Mouse (Mus musculus): ENCODE data around the gene H2-DMb2. TPM values are rescaled to one million over a fixed set of nuclear protein-coding genes. Genes with fewer than 3 reads are reported as not detected.
A peak's percentile ranks its signal among the peaks of the same experiment; 100 is the strongest.

Gene H2-DMb2
- total and polyA plus RNA-seq, 3 experiments, result 2.1 to 7.6 (median 2.3) TPM

DNA sequence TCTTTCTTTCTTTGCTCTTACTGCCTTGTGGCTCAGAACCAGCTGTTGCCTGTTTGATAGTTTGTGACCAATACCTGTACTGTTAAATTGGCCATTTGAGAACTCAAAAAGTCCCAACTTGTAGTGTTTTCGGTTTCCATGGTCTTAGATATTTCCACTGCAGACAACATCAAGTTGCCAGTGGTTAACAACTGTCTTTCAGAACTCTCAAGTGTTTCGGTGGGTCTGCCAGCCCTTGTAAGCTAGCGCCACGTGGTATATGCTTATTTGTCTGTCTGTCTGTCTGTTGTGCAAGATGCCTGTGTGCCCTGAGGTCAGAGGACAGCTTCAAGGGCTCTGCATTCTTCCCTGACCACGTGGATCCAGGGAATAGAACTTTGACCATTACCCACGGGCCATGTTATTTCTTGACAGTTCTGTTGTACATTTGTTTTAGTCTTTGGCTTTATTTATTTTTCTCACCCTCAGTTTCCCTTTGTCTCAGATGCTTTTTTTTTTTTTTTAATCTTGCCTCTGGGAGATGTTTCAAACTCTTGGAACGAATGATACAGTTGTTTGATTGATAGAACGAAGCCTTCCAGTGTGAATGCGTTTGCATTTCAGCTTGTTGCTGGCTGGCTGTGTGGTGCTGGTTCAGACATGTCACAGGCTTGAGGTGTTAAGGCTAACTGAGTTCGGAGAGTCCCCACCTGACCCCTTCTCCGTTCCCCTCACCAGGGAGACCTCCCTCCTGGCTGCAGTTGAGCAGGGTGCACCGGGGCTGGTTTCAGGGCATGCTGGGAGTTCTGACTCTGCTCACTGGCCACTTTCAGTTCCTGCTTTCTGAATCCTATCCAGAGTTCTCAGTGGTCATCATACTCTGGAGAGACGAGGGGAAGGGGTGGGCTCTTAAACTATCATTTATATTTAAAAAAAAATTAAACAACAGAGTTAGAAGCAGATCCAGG, 37.1 kb downstream of the H2-DMb2 start:
- Histone ChIP-seq H3K36me3 (ENCODE audit: control insufficient read depth, insufficient read depth, low read length) (no peaks in the 10 kb centered on the region), H3K4me3 (no peak overlapping the region), H3K79me2 (replicated peaks; ENCODE audit: control insufficient read depth, insufficient read depth, low read length) (no peaks in the 10 kb centered on the region), H3K4me1 (ENCODE audit: control insufficient read depth, insufficient read depth, low read length) (no peaks in the 10 kb centered on the region), H3K9ac (ENCODE audit: low read depth, low read length) (no peak overlapping the region), H3K27ac (no peak overlapping the region), H3K27me3 (ENCODE audit: control insufficient read depth, insufficient read depth, low read length) (no peaks in the 10 kb centered on the region)
- intact Hi-C loops (cut with DNase I), result no loop called here
- DNase-seq, result no peak
- no peak for TF ChIP-seq POLR2A (IDR thresholded peaks at IDR 0.05; ENCODE audit: insufficient read depth, low read depth, low read length)
- no peak for TF ChIP-seq CTCF (IDR thresholded peaks at IDR 0.05)
- TF ChIP-seq EP300 (IDR thresholded peaks at IDR 0.05; ENCODE audit: insufficient read depth, low read depth, low read length), result no peak
- WGBS, result 63% methylated on average over 13 of the region's 13 CpGs

DNA sequence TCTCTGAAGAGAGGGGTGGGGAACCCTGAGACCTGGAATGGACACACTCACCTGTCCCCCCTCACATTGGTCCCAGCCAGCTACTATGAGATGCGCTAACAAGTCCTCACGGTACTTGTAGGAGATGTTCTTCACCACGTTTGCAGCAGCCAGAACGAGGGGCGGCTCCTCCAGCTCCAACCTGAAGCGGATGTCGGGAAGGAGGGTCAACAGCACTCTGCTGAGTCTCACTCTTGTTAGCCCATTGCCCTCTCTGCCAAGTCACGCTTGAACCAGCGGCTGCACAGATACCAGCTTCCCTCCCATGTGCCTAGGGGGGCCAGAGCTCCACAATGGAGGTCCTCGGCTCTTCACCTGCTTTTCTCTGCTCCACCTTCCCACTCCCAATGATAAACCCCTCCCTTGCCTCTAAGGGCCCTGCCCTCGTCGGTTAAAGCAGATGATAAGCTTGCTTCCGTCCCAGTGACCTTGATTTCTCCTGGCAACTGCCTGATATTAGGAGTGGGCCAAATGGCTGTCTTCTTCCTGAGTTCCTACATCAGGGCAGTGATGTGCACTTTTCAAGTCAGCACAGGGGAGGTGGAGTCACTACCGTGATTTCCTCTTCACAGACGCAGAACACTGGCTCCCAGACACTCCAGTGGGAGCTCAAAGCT, 40.6 kb downstream of the H2-DMb2 start:
- H3K4me1 ChIP-seq (ENCODE audit: control insufficient read depth, insufficient read depth, low read length), result peaks cover 1% of the 10 kb centered on the region; the same call in 1 of the 2 replicates

DNA sequence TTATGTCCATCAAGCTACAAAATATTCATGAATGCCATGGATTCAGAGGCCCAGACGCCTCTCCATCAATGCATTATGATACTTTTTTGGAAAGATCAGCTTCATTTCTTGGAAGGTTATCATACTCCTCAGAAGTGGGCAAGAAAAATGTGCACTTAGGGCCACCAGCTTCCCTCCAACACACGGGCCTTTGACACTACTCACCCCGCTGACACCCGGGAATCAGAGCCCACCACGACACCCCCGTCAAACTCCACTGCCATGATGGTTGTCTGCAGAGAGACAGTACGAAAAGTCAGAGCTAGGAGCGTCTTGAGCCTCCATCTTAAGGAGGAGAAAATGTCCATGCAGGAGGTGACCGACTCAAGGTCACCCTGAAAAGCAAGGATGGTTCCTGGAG, 42.4 kb downstream of the H2-DMb2 start:
- 89% methylated on average over 9 of the region's 9 CpGs for WGBS
- H3K36me3 ChIP-seq (ENCODE audit: control insufficient read depth, insufficient read depth, low read length), result no peaks in the 10 kb centered on the region
- H3K27ac ChIP-seq, result no peak overlapping the region
- no peak overlapping the region for H3K4me3 ChIP-seq
- no peaks in the 10 kb centered on the region for H3K27me3 ChIP-seq (ENCODE audit: control insufficient read depth, insufficient read depth, low read length)
- intact Hi-C loops (cut with DNase I), result no loop called here
- no peak for DNase-seq
- TF ChIP-seq EP300 (IDR thresholded peaks at IDR 0.05; ENCODE audit: insufficient read depth, low read depth, low read length) (no peak), CTCF (IDR thresholded peaks at IDR 0.05) (no peak), POLR2A (IDR thresholded peaks at IDR 0.05; ENCODE audit: insufficient read depth, low read depth, low read length) (no peak)
- H3K79me2 ChIP-seq (replicated peaks; ENCODE audit: control insufficient read depth, insufficient read depth, low read length), result no peaks in the 10 kb centered on the region
- H3K9ac ChIP-seq (ENCODE audit: low read depth, low read length), result no peak overlapping the region
- H3K4me1 ChIP-seq (ENCODE audit: control insufficient read depth, insufficient read depth, low read length), result peaks cover 1% of the 10 kb centered on the region; the same call in 1 of the 2 replicates

More for the DNA sequence above, 40.6 kb downstream of the H2-DMb2 start:
- Histone ChIP-seq H3K27me3 (ENCODE audit: control insufficient read depth, insufficient read depth, low read length) (no peaks in the 10 kb centered on the region), H3K27ac (no peak overlapping the region), H3K36me3 (ENCODE audit: control insufficient read depth, insufficient read depth, low read length) (no peaks in the 10 kb centered on the region), H3K4me3 (no peak overlapping the region), H3K9ac (ENCODE audit: low read depth, low read length) (no peak overlapping the region), H3K79me2 (replicated peaks; ENCODE audit: control insufficient read depth, insufficient read depth, low read length) (no peaks in the 10 kb centered on the region)
- 64% methylated on average over 15 of the region's 15 CpGs for WGBS
- no peak for DNase-seq
- TF ChIP-seq EP300 (IDR thresholded peaks at IDR 0.05; ENCODE audit: insufficient read depth, low read depth, low read length) (no peak), CTCF (IDR thresholded peaks at IDR 0.05) (no peak), POLR2A (IDR thresholded peaks at IDR 0.05; ENCODE audit: insufficient read depth, low read depth, low read length) (no peak)
- intact Hi-C loops (cut with DNase I), result no loop called here

DNA sequence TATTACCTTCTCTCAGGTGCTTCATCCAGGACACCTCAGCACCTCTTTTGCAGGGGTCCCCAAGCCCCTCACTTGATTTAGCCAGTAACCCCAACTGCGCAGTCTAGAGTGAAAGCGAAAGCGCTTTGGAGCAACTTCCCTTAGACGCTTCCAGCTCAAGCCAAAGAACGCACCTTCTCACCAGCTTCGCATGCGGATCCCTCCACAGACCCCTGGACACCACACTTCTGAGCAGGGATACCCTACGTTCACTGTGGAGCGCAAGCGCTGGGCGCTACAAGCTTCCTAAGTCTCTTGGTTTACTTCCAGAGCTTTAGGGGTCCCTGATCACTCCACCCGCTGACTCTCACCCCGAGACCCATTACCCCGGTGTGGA, 43.8 kb downstream of the H2-DMb2 start:
- intact Hi-C loops (cut with DNase I), result loop anchor here (1.0 kb wide), 2 partner anchors 10 to 17 kb away; partner anchors contain the start of gene Psmb8
- H3K4me1 ChIP-seq (ENCODE audit: control insufficient read depth, insufficient read depth, low read length), result peaks cover 1% of the 10 kb centered on the region; the same call in 1 of the 2 replicates
- H3K27me3 ChIP-seq (ENCODE audit: control insufficient read depth, insufficient read depth, low read length), result no peaks in the 10 kb centered on the region
- no peaks in the 10 kb centered on the region for H3K79me2 ChIP-seq (replicated peaks; ENCODE audit: control insufficient read depth, insufficient read depth, low read length)
- no peak for DNase-seq
- H3K4me3 ChIP-seq, result peak overlapping the region; percentile 82
- WGBS, result 3% methylated on average over 14 of the region's 14 CpGs
- H3K36me3 ChIP-seq (ENCODE audit: control insufficient read depth, insufficient read depth, low read length), result no peaks in the 10 kb centered on the region
- peak overlapping the region; percentile 54 for H3K9ac ChIP-seq (ENCODE audit: low read depth, low read length)
- peak overlapping the region; percentile 91 for H3K27ac ChIP-seq
- no peak; the same call in 1 of the 2 replicates for TF ChIP-seq POLR2A (IDR thresholded peaks at IDR 0.05; ENCODE audit: insufficient read depth, low read depth, low read length)
- TF ChIP-seq CTCF (IDR thresholded peaks at IDR 0.05), result no peak
- no peak for TF ChIP-seq EP300 (IDR thresholded peaks at IDR 0.05; ENCODE audit: insufficient read depth, low read depth, low read length)

DNA sequence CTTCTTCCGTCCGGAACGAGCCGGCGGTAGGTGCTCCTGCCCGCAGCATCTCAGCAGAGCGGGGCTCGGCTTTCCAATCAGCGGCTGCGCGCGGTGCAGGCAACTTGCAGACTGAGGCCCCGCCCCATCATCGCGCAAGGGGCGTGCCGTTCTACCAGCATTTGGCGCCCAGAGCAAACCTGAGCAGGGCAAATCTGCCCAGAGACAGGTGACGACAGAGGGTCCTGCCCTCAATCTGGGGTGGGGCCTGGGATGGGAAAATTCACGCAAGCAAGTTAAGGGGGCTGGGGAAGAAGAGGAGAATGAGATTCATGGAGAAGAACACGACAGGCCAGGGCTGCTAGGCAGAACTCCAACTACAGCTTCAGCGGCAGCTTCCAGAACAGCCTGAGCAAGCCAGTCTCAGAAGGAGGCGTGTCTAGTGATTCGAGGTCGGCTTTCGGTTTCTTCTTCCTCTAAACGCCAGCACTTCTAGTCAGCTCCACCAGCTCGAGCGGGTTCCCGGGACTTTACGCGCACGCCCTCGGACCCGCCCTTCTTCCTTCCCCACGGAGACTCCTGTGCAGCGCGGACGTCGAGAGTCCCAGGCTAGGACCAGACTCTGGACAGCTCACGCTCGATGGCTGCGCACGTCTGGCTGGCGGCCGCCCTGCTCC, 44.3 kb downstream of the H2-DMb2 start, which contains the start of the genes Tap1 and Psmb9:
Tap1 (plus strand) TSS at position 293 of the 656 bp plus-strand sequence.
Psmb9 (minus strand) TSS at position 504 of the 656 bp plus-strand sequence.
- under 1% methylated on average over 46 of the region's 46 CpGs for WGBS
- peak within 1 kb of the TSS; percentile 82 for H3K4me3 ChIP-seq
- H3K27ac ChIP-seq, result peak within 1 kb of the TSS; percentile 91
- peak within 1 kb of the TSS; percentile 83 for H3K9ac ChIP-seq (ENCODE audit: low read depth, low read length)
- peaks cover 1% of the 10 kb centered on the region; the same call in 1 of the 2 replicates for H3K4me1 ChIP-seq (ENCODE audit: control insufficient read depth, insufficient read depth, low read length)
- no peaks in the 10 kb centered on the region for H3K79me2 ChIP-seq (replicated peaks; ENCODE audit: control insufficient read depth, insufficient read depth, low read length)
- intact Hi-C loops (cut with DNase I), result loop anchor here (1.0 kb wide), 2 partner anchors 10 to 17 kb away; partner anchors contain the start of gene Psmb8
- peak; percentile 98 to 99 for DNase-seq
- peak; percentile 72 for TF ChIP-seq POLR2A (IDR thresholded peaks at IDR 0.05; ENCODE audit: insufficient read depth, low read depth, low read length)
- peak; percentile 37; the same call in 1 of the 2 replicates for TF ChIP-seq EP300 (IDR thresholded peaks at IDR 0.05; ENCODE audit: insufficient read depth, low read depth, low read length)
- TF ChIP-seq CTCF (IDR thresholded peaks at IDR 0.05), result no peak
- H3K27me3 ChIP-seq (ENCODE audit: control insufficient read depth, insufficient read depth, low read length), result no peaks in the 10 kb centered on the region
- H3K36me3 ChIP-seq (ENCODE audit: control insufficient read depth, insufficient read depth, low read length), result no peaks in the 10 kb centered on the region
